Mouse (Mus musculus) E14TG2a.4 (cell line): Measurements from ENCODE around the gene Hic1.

Source experiments
- CTCF ChIP-seq: conservative IDR thresholded peaks from 2 replicates; pipeline ENCODE4 v1.5.1; 2014; ENCODE audit warnings: low read length
- NANOG ChIP-seq: IDR thresholded peaks from 2 replicates; pipeline ENCODE4 v1.6.1; 2014; ENCODE audit warnings: borderline replicate concordance, low read length, mixed read lengths
- POU5F1 ChIP-seq: IDR thresholded peaks from 2 replicates; pipeline ENCODE4 v1.6.1; 2014; ENCODE audit warnings: low read length, borderline replicate concordance

- TF ChIP-seq CTCF, result no peak
- TF ChIP-seq NANOG, result no peak
- TF ChIP-seq POU5F1, result no peak
Measured at GRCm38 (mm10) chr11:75157037-75157436, 12.3 kb downstream of the Hic1 start.
